Mouse (Mus musculus) limb, embryonic 11.5 days (tissue): ENCODE measurements at regions not wholly inside any gene's neighbourhood (a gene's known extent, or its start where the extent isn't known, plus 50 kb on each side); places are given as distances from the start of the nearest gene placed in this dataset.

Experiments used
- ATAC-seq: fragments of 200-750 bp; cut with Nextera tagmentation; 2 replicates; pipeline ENCODE4 v1.8.0; 2017; ENCODE audit warnings: low read depth; ENCODE audit not compliant: insufficient number of reproducible peaks, low FRiP score, low TSS enrichment
- DNase-seq: peaks from one replicate; pipeline ENCODE4 v3.0.0-alpha.2; 2015; ENCODE audit warnings: low spot score
- H3K27ac ChIP-seq: fragments of 300-500 bp; sonication (generic); replicated peaks from 2 replicates; pipeline ENCODE4 v1.5.1; 2014; ENCODE audit warnings: low read depth, mild to moderate bottlenecking, low read length
- H3K27me3 ChIP-seq: fragments of 300-500 bp; sonication (generic); 2 replicates; pipeline ENCODE4 v1.6.1; 2014; ENCODE audit warnings: mild to moderate bottlenecking, low read length, mixed read lengths; ENCODE audit not compliant: control insufficient read depth, insufficient read depth
- H3K36me3 ChIP-seq: fragments of 300-500 bp; sonication (generic); 2 replicates; pipeline ENCODE4 v1.6.1; 2014; ENCODE audit warnings: mild to moderate bottlenecking, low read length, moderate library complexity, mixed read lengths; ENCODE audit not compliant: control insufficient read depth, insufficient read depth
- H3K4me1 ChIP-seq: fragments of 300-500 bp; sonication (generic); 2 replicates; pipeline ENCODE4 v1.6.1; 2014; ENCODE audit warnings: low read length, mixed read lengths; ENCODE audit not compliant: control insufficient read depth, insufficient read depth
- H3K4me2 ChIP-seq: fragments of 300-500 bp; sonication (generic); 2 replicates; pipeline ENCODE4 v1.6.1; 2014; ENCODE audit warnings: low read depth, mild to moderate bottlenecking, moderate library complexity; ENCODE audit not compliant: severe bottlenecking
- H3K4me3 ChIP-seq: fragments of 300-500 bp; sonication (generic); 2 replicates; pipeline ENCODE4 v1.5.1; 2014; ENCODE audit warnings: low read depth, low read length
- H3K9ac ChIP-seq: fragments of 300-500 bp; sonication (generic); 2 replicates; pipeline ENCODE4 v1.6.1; 2014; ENCODE audit warnings: mild to moderate bottlenecking, low read length
- H3K9me3 ChIP-seq: fragments of 300-500 bp; sonication (generic); 2 replicates; pipeline ENCODE4 v1.6.1; 2016; ENCODE audit warnings: low read length; ENCODE audit not compliant: control insufficient read depth
- WGBS: fragments of 180-500 bp; shearing (Covaris S2); extraction: QIAGEN DNeasy Blood & Tissue Kit; methylation state at CpG from one replicate; pipeline ENCODE4 v1.1.7; 2014; 5-methylcytosine and 5-hydroxymethylcytosine counted together

DNA sequence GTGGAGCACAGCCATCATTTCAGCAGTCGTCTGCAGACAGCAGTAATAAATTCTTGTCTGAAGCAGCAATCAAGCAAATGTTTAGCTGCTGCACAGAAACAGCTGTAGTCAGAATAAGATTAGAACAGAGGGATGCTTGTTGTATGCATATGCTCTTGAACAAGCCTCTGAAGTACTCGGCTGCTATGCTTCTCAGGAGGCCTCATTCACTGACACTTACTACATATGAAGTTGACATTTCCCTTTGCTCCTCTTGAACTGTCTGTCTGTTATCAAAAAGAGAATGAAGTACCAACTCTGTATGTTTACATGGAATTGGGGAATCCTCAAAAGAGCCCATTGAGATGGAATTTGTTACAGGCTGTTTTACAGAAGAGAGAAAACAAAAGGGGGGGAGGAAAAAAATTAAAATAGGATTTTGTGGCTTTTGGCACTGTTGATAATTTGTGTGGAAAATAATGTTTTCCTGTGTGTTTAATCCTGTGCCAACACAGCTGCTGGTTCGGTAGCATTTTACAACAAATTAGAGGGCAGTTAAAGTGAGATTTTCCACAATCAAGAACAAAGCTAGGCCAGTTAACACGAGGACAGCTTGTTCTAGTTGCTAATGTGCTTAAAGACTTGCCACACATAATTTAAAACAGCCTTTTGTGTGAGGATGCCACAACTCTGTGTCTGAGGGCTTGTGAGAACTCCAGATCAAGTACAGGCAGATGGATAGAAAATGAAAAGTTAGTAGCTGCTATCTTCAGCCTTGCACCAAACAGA is 289.3 kb downstream of the Aldoart1 start:
- ATAC-seq: no peak
- Histone ChIP-seq H3K36me3 (no peaks in the 10 kb centered on the region), H3K9me3 (no peaks in the 10 kb centered on the region), H3K4me3 (no peak overlapping the region), H3K27ac (no peak overlapping the region), H3K4me1 (no peaks in the 10 kb centered on the region), H3K27me3 (no peaks in the 10 kb centered on the region), H3K9ac (no peak overlapping the region), H3K4me2 (no peak overlapping the region)
- WGBS: 19% methylated on average over 4 of the region's 4 CpGs
- no peak for DNase-seq

DNA sequence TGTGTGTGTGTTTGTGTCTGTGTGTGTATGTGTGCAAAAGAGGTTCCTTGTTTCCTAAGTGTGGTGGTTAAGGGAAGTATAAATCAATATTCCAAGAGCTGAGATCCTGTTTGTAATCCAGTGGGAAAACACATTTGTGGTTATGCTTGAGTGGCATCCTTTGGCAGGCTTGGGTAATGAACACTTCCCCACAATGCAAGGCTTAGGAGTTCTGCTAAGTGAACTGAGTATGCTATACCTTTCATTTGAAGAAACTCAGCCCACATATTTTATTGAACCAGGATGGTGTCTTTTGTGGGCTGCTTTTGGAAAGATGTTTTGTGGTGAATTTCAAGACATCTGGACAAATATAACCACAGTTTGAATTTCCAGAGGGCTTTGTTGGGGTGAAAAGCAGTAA is 298.2 kb downstream of the Aldoart1 start:
- Histone ChIP-seq H3K27me3 (no peaks in the 10 kb centered on the region), H3K4me3 (no peak overlapping the region), H3K36me3 (no peaks in the 10 kb centered on the region), H3K4me1 (no peaks in the 10 kb centered on the region), H3K4me2 (no peak overlapping the region), H3K27ac (no peak overlapping the region), H3K9ac (no peak overlapping the region), H3K9me3 (no peaks in the 10 kb centered on the region)
- no peak for ATAC-seq
- no peak for DNase-seq

DNA sequence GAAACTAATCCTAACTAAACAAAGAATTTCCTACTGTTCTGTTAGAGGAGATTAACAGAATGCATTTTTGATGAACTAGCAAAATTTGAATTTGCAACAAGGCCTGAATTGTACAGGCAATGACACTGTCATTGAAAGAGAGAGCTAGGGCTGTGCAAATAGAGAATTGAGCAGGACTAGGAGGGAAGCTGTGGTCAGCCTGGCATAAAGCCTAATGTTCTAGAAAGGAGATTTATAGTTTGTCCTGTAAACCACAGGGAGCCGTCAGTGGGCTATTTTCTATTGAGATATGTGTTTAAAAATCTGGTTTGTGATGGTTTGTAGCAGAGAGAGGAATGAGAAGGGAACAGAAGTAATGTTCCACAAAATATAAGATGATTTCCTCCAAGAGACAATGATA is 317.9 kb downstream of the Aldoart1 start:
- DNase-seq: no peak

DNA sequence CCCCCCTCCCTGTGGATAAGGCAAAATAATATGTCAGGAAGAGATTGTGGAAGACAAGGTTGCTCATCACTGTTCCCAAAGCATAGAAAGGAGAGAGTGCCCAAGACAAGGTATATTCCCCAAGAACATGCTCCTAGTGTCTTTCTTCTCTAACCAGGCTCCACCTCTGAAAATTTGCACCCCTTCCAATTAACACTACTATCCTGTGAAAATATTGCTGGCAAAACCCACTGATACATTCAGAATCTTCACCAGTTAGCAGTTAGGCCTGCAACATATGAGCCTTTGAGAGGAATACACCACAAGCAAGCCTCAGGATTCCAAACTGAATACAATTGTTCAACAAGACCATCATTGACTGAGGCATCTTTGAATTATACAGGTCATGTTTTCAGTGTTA is 323.9 kb upstream of the Tle1 start:
- DNase-seq (no peak), ATAC-seq (no peak)
- Histone ChIP-seq H3K9me3 (no peaks in the 10 kb centered on the region), H3K4me2 (no peak overlapping the region), H3K27ac (no peak overlapping the region), H3K36me3 (no peaks in the 10 kb centered on the region), H3K4me1 (no peaks in the 10 kb centered on the region), H3K4me3 (no peak overlapping the region), H3K9ac (no peak overlapping the region), H3K27me3 (no peaks in the 10 kb centered on the region)

More for the DNA sequence above, 317.9 kb downstream of the Aldoart1 start:
- Histone ChIP-seq H3K9me3 (no peaks in the 10 kb centered on the region), H3K36me3 (no peaks in the 10 kb centered on the region), H3K27me3 (no peaks in the 10 kb centered on the region), H3K4me2 (no peak overlapping the region), H3K4me1 (no peaks in the 10 kb centered on the region), H3K9ac (no peak overlapping the region), H3K4me3 (no peak overlapping the region), H3K27ac (no peak overlapping the region)
- no peak for ATAC-seq
- WGBS: 59% methylated on average over 1 of the region's 1 CpGs

DNA sequence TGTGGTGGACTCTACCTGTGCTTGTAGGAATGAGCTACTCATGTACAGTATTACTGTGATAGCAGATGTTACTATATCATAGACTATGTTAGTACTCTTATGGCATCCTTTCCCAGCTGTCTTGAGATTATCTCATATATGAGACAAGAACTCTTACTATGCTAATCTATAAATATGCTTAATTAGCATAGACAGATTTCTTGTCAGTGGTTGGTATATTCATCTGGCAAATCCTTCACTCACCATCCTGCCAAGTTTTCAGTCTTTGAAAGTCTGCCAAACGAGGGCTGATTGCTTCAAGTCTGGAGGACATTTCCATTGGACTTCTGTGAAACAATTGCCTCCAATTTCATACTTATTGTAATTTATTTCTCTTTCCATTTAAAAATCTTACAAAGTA is 323.4 kb upstream of the Tle1 start:
- Histone ChIP-seq H3K27ac (no peak overlapping the region), H3K27me3 (no peaks in the 10 kb centered on the region), H3K4me2 (no peak overlapping the region), H3K9ac (no peak overlapping the region), H3K9me3 (no peaks in the 10 kb centered on the region), H3K4me3 (no peak overlapping the region), H3K36me3 (no peaks in the 10 kb centered on the region), H3K4me1 (no peaks in the 10 kb centered on the region)
- WGBS: 71% methylated on average over 1 of the region's 1 CpGs
- DNase-seq: no peak
- no peak for ATAC-seq

DNA sequence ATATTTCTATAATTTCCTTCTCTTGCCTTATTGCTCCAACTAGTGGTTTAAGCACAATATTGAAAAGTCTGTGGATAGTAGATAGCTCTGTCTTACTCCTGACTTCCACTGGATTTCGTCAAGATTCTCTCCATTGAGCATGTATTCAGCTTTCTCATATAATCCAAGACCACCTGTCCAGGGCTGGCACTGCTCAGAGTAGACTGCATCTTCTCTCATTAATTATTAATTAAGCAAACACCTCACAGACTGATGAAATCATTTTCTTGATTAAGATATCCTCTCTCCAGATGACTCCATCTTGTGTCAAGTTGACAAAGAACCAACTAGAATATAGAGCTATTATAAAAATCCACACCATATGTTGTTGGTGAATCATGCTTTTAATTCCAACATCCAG is 310.5 kb upstream of the Tle1 start:
- Histone ChIP-seq H3K9me3 (no peaks in the 10 kb centered on the region), H3K4me1 (no peaks in the 10 kb centered on the region), H3K36me3 (no peaks in the 10 kb centered on the region), H3K4me2 (no peak overlapping the region), H3K27ac (no peak overlapping the region), H3K9ac (no peak overlapping the region), H3K4me3 (no peak overlapping the region), H3K27me3 (no peaks in the 10 kb centered on the region)
- no peak for DNase-seq
- 80% methylated on average over 1 of the region's 1 CpGs for WGBS
- ATAC-seq: no peak

DNA sequence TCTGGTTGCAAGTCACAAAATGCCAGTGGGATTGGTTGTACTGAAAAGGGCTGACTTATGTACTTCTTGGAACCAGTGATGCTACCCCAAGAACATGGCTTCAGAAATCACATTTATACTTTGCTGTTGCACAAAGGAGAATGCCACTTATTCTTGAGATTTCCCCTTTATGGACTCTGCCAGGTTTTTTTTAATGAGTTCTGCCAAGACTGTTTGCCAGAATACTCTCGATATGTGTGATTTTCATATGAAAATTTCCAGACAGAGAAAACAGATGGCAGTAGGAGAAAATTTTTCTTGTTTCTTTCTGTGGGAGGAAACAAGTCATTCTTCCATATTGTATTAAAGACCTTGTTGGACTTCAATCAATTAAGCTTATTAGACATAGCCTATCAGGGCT is 281.0 kb upstream of the Tle1 start:
- no peaks in the 10 kb centered on the region for H3K4me1 ChIP-seq
- no peaks in the 10 kb centered on the region for H3K27me3 ChIP-seq
- DNase-seq (no peak), ATAC-seq (no peak)
- H3K9ac ChIP-seq: no peak overlapping the region
- H3K4me3 ChIP-seq: no peak overlapping the region
- no peaks in the 10 kb centered on the region for H3K36me3 ChIP-seq
- no peak overlapping the region for H3K27ac ChIP-seq
- no peaks in the 10 kb centered on the region for H3K9me3 ChIP-seq
- H3K4me2 ChIP-seq: no peak overlapping the region
- WGBS: 86% methylated on average over 1 of the region's 1 CpGs

DNA sequence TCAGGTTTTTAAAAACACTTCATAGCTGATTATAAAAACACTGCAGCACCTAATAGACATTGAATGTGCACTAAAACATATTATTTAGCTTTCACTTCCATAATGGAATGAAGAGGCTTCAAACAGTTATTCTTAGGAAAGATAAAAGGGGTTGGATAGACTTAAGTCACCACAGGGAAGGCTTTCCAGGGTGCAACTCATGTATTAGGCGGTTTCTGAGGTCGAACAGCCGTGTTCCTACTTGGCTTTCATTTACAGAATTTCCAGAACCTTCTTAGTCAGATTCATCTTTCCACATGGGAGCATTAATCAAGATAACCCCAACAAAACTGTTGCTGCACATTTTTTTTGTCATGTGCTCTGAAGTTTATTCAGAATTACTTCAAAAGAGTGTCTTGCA is 279.8 kb upstream of the Tle1 start:
- no peaks in the 10 kb centered on the region for H3K9me3 ChIP-seq
- no peaks in the 10 kb centered on the region for H3K27me3 ChIP-seq
- H3K27ac ChIP-seq: no peak overlapping the region
- no peaks in the 10 kb centered on the region for H3K4me1 ChIP-seq
- 87% methylated on average over 3 of the region's 3 CpGs for WGBS
- H3K36me3 ChIP-seq: no peaks in the 10 kb centered on the region
- DNase-seq (no peak), ATAC-seq (no peak)
- no peak overlapping the region for H3K4me2 ChIP-seq
- no peak overlapping the region for H3K4me3 ChIP-seq
- no peak overlapping the region for H3K9ac ChIP-seq

DNA sequence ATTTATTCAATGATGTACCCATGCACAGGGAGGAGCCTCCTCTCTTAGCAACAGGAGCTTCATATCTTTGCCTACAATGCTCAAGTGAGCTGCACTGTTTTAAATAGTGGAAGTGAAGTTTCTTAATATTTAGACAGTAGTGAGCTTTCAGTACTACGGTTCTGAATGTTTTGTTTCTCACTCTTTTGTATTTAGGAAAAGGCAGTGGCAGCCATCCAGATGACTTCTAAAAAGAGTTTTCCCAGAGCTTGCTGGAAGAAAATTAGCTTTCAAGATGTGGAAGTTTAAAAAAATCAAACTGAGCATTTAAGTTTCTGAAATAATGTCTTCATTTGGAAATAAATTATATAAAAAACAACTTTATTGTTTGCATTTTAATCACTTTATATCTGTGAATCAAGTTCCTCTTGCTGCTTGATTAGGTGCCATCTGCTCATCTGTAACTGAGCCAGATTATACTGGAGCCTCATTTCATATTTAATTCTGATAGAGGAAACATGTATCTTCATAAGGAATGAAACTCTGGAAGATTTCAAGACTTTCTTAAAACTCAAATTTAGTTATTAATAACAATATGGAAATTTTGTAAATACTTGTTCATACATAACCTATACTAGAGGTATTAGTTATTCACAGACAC is 268.6 kb upstream of the Tle1 start:
- no peaks in the 10 kb centered on the region for H3K4me1 ChIP-seq
- H3K4me3 ChIP-seq: no peak overlapping the region
- no peak overlapping the region for H3K27ac ChIP-seq
- DNase-seq (no peak), ATAC-seq (no peak)
- WGBS: 100% methylated on average over 1 of the region's 1 CpGs
- no peak overlapping the region for H3K9ac ChIP-seq
- H3K27me3 ChIP-seq: no peaks in the 10 kb centered on the region
- no peak overlapping the region for H3K4me2 ChIP-seq
- no peaks in the 10 kb centered on the region for H3K9me3 ChIP-seq
- H3K36me3 ChIP-seq: no peaks in the 10 kb centered on the region
